Mouse (Mus musculus) intestine, embryonic 15.5 days (tissue): ENCODE data around the gene Atg4b. TPM values are rescaled to one million over a fixed set of nuclear protein-coding genes. Genes with fewer than 3 reads are reported as not detected.

Source experiments
- ATAC-seq: fragments of 200-750 bp; cut with Nextera tagmentation; 2 replicates; pipeline ENCODE4 v1.8.0; 2017; ENCODE audit warnings: moderate TSS enrichment, moderate library complexity
- H3K27ac ChIP-seq: fragments of 300-500 bp; sonication (generic); 2 replicates; pipeline ENCODE4 v1.5.1; 2015; ENCODE audit warnings: mild to moderate bottlenecking, inconsistent platforms
- H3K27me3 ChIP-seq: fragments of 300-500 bp; sonication (generic); replicated peaks from 2 replicates; pipeline ENCODE4 v1.6.1; 2015; ENCODE audit warnings: inconsistent platforms
- H3K36me3 ChIP-seq: fragments of 300-500 bp; sonication (generic); 2 replicates; pipeline ENCODE4 v1.6.1; 2015; ENCODE audit warnings: inconsistent platforms
- H3K4me1 ChIP-seq: fragments of 300-500 bp; sonication (generic); replicated peaks from 2 replicates; pipeline ENCODE4 v1.6.1; 2015; ENCODE audit warnings: inconsistent platforms
- H3K4me2 ChIP-seq: fragments of 300-500 bp; sonication (generic); replicated peaks from 2 replicates; pipeline ENCODE4 v1.6.1; 2015; ENCODE audit warnings: mild to moderate bottlenecking, inconsistent platforms
- H3K4me3 ChIP-seq: fragments of 300-500 bp; sonication (generic); replicated peaks from 2 replicates; pipeline ENCODE4 v1.5.1; 2015; ENCODE audit warnings: inconsistent platforms
- H3K9ac ChIP-seq: fragments of 300-500 bp; sonication (generic); 2 replicates; pipeline ENCODE4 v1.6.1; 2015; ENCODE audit warnings: inconsistent platforms
- H3K9me3 ChIP-seq: fragments of 300-500 bp; sonication (generic); 2 replicates; pipeline ENCODE4 v1.6.1; 2016; ENCODE audit warnings: inconsistent platforms
- WGBS: fragments of 180-500 bp; shearing (Covaris S2); methylation state at CpG from one replicate; pipeline ENCODE4 v1.1.7; 2015; 5-methylcytosine and 5-hydroxymethylcytosine counted together
- polyA plus RNA-seq: library from polyadenylated mRNA; unstranded; fragments of >200 nt; fragmentation: Nextera tagmentation; extraction: Ambion mirVana; gene quantifications from 2 replicates; pipeline ENCODE4 v1.2.1, GENCODE M21; 2015

Gene Atg4b
- polyA plus RNA-seq, 1 experiment from 2014 or later: 79.8 TPM

GRCm38 (mm10) chr1:93803556-93804507 lies 52.5 kb downstream of the Atg4b start, which contains the start of gene Ing5:
Ing5 (plus strand) TSS chr1:93803965.
- Histone ChIP-seq H3K27me3 (no peaks in the 10 kb centered on the region), H3K9ac (peak within 1 kb of the TSS; percentile 80), H3K36me3 (peaks cover 12% of the 10 kb centered on the region), H3K4me1 (peaks cover 14% of the 10 kb centered on the region), H3K4me2 (peak within 1 kb of the TSS; percentile 90), H3K9me3 (no peaks in the 10 kb centered on the region), H3K27ac (peak within 1 kb of the TSS; percentile 98), H3K4me3 (peak within 1 kb of the TSS; percentile 87)
- ATAC-seq: peak; percentile 93
- under 1% methylated on average over 88 of the region's 94 CpGs for WGBS

- ATAC-seq: no peak
- Histone ChIP-seq H3K27ac (no peak overlapping the region), H3K9ac (no peak overlapping the region)
These were observed 53.5 kb downstream of the Atg4b start for GRCm38 (mm10) chr1:93804818-93805217.

DNA sequence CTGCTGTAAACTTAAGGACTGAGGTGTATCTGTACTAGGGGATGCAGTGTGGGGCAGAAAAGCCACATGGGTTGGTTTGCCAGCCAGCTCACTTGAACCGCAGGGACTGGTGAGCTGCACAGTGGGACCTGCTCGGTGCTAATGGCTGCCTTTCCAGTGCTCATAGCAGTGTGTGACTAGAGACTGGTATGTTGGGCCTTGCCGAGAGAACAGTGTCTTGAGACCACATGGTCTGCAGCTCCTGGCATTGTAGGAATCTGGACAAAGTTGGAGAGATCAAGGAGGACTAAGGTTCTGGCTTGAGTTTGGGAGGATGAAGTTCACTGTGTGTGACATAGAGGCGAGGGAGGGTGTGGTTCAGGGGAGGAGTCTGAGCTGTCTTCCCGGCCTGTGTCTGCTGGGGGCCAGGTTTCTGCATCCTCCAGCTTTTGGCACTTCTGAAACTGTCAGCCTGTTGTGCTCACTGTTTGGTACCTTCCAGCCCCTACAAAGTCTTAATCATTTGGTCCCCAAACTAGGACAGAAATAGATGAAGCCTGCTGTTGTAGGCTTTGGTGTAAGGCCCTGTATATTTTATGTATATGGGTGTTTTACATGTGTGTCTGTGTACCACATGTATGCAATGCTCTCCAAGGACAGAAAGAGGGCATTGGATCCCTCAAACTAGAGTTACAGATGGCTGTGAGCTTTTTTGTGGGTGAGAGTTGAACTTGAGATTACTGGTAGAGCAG lies 54.1 kb downstream of the Atg4b start:
- H3K27ac ChIP-seq: no peak overlapping the region
- WGBS: 73% methylated on average over 5 of the region's 5 CpGs
- H3K36me3 ChIP-seq: peaks cover 12% of the 10 kb centered on the region
- H3K4me1 ChIP-seq: peaks cover 14% of the 10 kb centered on the region
- no peaks in the 10 kb centered on the region for H3K27me3 ChIP-seq
- no peak overlapping the region for H3K9ac ChIP-seq
- H3K4me3 ChIP-seq: no peak overlapping the region
- peak overlapping the region; percentile 90 for H3K4me2 ChIP-seq
- no peak for ATAC-seq
- no peaks in the 10 kb centered on the region for H3K9me3 ChIP-seq

More at GRCm38 (mm10) chr1:93804818-93805217, 53.5 kb downstream of the Atg4b start:
- Histone ChIP-seq H3K27me3 (no peaks in the 10 kb centered on the region), H3K9me3 (no peaks in the 10 kb centered on the region), H3K4me2 (peak overlapping the region; percentile 90), H3K36me3 (peaks cover 12% of the 10 kb centered on the region), H3K4me1 (peaks cover 14% of the 10 kb centered on the region), H3K4me3 (peak overlapping the region; percentile 87; the same call in 1 of the 2 replicates)
- WGBS: 67% methylated on average over 4 of the region's 4 CpGs

DNA sequence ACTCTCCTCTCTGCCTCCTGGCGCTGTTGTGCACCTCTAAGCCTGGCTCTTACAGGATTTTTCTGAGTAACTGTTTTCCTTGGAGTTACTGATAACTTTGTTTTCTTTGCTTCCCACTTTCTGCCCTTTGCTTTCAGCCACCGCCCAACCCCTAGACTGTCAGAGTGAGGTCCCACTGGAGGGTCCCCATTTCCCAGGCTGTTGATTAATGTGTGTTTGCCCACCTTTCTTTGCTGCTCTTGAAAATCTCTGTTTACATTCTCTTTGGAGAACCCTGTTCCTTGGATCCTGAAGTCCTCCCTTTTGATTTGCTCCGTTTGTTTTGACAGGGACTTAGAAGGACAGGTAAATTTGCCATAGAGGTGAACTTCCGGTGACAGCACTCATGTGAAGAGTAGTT lies 57.6 kb downstream of the Atg4b start:
- H3K27me3 ChIP-seq: no peaks in the 10 kb centered on the region
- no peak overlapping the region for H3K27ac ChIP-seq
- no peaks in the 10 kb centered on the region for H3K9me3 ChIP-seq
- peaks cover 13% of the 10 kb centered on the region for H3K4me1 ChIP-seq
- H3K36me3 ChIP-seq: peaks cover 38% of the 10 kb centered on the region
- H3K4me2 ChIP-seq: no peak overlapping the region
- ATAC-seq: no peak
- H3K9ac ChIP-seq: no peak overlapping the region
- no peak overlapping the region for H3K4me3 ChIP-seq
- WGBS: 82% methylated on average over 4 of the region's 4 CpGs

DNA sequence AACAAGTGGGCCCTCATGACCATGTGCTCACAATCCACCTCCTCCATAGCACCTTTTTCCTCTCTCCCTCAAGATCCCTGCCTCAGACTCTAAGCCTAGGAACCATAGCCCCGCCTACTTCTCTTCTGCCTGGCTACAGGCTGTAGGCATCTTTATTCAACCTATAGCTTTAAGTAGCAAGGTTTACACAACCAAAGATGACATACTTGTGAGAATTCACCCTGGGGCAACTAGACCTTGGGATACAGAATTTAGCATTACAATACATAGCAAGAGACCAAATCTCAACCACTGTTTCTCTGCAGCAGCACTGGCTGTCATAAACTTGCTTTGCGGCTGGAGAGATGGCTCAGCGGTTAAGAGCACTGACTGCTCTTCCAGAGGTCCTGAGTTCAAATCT lies 58.7 kb downstream of the Atg4b start:
- Histone ChIP-seq H3K36me3 (peaks cover 46% of the 10 kb centered on the region), H3K4me3 (no peak overlapping the region), H3K9me3 (no peaks in the 10 kb centered on the region), H3K4me2 (no peak overlapping the region), H3K27me3 (no peaks in the 10 kb centered on the region), H3K27ac (no peak overlapping the region), H3K9ac (no peak overlapping the region), H3K4me1 (peaks cover 6% of the 10 kb centered on the region)
- 96% methylated on average over 3 of the region's 3 CpGs for WGBS
- no peak for ATAC-seq

DNA sequence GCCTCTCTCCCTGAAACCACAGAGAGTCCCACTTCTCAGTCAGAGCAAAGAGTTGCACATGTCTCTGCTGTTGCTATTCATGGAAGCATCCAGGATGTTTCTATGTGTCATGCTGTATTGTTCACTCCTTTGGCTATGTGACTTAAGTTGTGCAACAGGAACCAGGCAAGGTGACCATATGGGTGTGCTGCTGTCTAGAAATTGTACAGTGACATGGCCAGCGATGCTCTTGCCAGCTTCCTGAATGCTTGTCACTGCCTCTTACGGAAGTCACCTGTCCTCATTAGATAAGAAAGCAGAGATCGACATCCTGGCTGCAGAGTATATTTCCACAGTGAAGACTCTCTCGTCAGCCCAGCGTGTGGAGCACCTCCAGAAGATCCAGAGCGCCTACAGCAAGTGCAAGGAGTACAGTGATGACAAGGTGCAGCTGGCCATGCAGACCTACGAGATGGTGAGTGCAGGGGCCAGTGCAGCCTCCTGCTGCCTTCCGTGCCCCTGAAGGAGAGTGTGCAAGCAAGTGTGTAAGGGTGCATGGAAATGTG lies 60.3 kb downstream of the Atg4b start:
- Histone ChIP-seq H3K9ac (no peak overlapping the region), H3K36me3 (peaks cover 54% of the 10 kb centered on the region), H3K4me1 (no peaks in the 10 kb centered on the region), H3K27me3 (no peaks in the 10 kb centered on the region), H3K4me2 (no peak overlapping the region), H3K9me3 (no peaks in the 10 kb centered on the region), H3K27ac (no peak overlapping the region), H3K4me3 (no peak overlapping the region)
- WGBS: 89% methylated on average over 8 of the region's 8 CpGs
- no peak for ATAC-seq

DNA sequence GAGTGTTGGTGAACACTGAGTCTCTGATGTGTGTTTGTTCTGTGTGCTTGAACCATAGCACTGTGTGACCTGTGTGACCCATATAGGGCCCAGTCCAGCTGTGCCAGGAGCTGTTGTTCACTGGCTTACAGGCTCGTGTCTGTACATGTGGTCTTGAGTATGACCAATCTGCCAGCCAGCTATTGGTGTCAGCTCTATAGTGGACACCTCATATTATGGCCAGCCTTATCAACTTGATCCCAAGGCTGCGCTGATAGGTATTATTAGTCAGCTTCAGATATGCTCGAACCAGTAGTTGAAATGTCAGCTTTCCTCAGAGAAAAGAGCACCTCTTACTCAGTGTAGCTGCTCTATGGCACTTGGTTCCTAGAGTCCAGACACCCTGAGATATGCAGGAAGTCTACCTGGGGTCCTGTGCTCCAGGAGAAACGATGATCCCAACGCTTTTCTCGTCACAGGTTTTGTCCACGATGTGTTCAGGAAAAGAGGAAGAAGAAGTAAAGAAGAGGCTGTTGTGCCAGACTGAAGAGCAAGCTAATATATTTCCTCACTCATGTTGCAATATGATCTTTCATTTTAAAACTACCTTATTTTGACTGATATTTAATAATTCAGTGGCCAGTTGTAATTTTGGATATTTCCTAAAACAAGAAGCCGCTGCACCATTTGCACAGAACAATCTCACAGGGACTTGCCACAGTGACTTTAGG lies 66.7 kb downstream of the Atg4b start:
- Histone ChIP-seq H3K9me3 (no peaks in the 10 kb centered on the region), H3K27me3 (no peaks in the 10 kb centered on the region), H3K27ac (no peak overlapping the region), H3K36me3 (peaks cover 49% of the 10 kb centered on the region), H3K4me3 (no peak overlapping the region), H3K4me2 (no peak overlapping the region), H3K4me1 (no peaks in the 10 kb centered on the region), H3K9ac (no peak overlapping the region)
- no peak for ATAC-seq
- 96% methylated on average over 8 of the region's 8 CpGs for WGBS

- H3K27ac ChIP-seq: no peak overlapping the region
- ATAC-seq: no peak
- WGBS: 94% methylated on average over 7 of the region's 7 CpGs
- H3K27me3 ChIP-seq: no peaks in the 10 kb centered on the region
- no peaks in the 10 kb centered on the region for H3K4me1 ChIP-seq
- H3K9me3 ChIP-seq: no peaks in the 10 kb centered on the region
- H3K4me3 ChIP-seq: no peak overlapping the region
- H3K4me2 ChIP-seq: no peak overlapping the region
- H3K36me3 ChIP-seq: peaks cover 41% of the 10 kb centered on the region
- no peak overlapping the region for H3K9ac ChIP-seq
These were observed 67.4 kb downstream of the Atg4b start for GRCm38 (mm10) chr1:93818722-93819121.

DNA sequence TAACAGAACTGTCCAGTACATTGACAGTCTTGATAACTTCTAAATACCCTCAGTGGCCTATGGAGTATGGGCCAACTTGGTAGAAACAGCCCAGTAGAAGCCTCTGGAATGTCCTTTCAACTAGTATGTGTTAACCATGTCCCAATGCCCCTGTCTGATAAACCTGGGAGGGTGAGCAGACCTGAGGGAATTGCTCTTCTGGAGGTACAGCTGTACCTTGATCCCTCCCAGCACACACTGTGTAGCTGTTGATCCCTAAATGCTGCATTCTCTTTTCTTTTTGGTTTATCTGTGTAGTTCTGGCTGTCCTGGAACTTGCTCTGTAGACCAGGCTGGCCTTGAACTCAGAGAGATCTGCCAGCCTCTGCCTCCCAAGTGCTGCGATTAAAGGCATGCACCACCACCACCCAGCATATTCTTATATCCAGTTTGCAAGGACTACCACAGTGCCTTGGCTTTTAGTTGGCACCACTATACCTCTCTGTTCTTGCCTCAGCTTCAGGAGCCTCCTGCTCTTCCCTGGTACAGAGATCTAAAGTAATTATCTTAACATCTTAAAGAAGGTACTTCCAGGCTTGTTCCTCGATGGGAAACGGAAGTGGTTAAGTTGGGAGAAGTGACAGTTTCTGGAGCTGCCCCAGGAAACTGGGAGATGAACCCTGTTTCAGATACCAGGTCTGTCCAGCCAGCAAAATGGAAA lies 72.6 kb downstream of the Atg4b start:
- no peaks in the 10 kb centered on the region for H3K9me3 ChIP-seq
- peak overlapping the region; percentile 66; the same call in 1 of the 2 replicates for H3K9ac ChIP-seq
- H3K27ac ChIP-seq: peak overlapping the region; percentile 96
- peaks cover 6% of the 10 kb centered on the region; the same call in 1 of the 2 replicates for H3K4me1 ChIP-seq
- no peak for ATAC-seq
- no peaks in the 10 kb centered on the region for H3K27me3 ChIP-seq
- WGBS: 83% methylated on average over 3 of the region's 3 CpGs
- peak overlapping the region; percentile 83 for H3K4me2 ChIP-seq
- peaks cover 7% of the 10 kb centered on the region; the same call in 1 of the 2 replicates for H3K36me3 ChIP-seq
- H3K4me3 ChIP-seq: peak overlapping the region; percentile 52; the same call in 1 of the 2 replicates

- Histone ChIP-seq H3K27me3 (no peaks in the 10 kb centered on the region), H3K4me2 (peak within 1 kb of the TSS; percentile 83), H3K4me3 (peak within 1 kb of the TSS; percentile 52), H3K4me1 (peaks cover 6% of the 10 kb centered on the region; the same call in 1 of the 2 replicates), H3K9ac (peak within 1 kb of the TSS; percentile 66), H3K9me3 (no peaks in the 10 kb centered on the region), H3K27ac (peak within 1 kb of the TSS; percentile 96), H3K36me3 (peaks cover 2% of the 10 kb centered on the region; the same call in 1 of the 2 replicates)
- 6% methylated on average over 10 of the region's 10 CpGs for WGBS
- ATAC-seq: peak; percentile 15; the same call in 1 of the 2 replicates
These were observed 73.3 kb downstream of the Atg4b start, which contains the start of gene D2hgdh for GRCm38 (mm10) chr1:93824609-93825008. D2hgdh (plus strand) TSS chr1:93824909.

DNA sequence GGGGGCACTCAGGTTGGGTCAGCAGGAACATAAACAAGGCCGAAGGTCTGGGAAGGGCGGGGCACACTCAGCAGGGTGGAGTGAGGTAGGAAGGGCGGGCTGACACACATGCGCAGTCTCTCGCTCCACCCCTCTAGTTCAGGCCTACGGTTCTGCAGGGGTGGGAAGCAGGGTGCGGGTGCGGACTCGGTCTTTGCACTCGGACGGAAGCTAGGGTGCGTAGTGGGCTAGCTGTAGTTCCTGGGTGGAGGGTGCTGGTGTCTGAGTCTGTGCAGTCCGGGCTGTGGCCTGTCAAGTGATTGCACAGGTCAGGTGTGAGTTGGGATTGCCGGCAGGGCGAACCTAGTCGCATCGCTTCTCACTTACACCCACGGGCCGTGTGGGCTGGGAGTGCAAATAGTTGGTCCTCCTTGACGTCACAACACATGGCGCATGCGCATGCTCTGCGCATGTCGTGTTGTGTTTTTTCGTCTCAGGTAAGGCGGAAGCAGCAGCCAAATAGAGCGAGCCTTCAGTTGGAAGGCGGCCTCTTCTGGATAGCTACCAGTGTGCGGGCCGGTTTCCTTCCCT lies 73.9 kb downstream of the Atg4b start:
- H3K4me3 ChIP-seq: peak overlapping the region; percentile 52
- ATAC-seq: peak; percentile 98
- peak overlapping the region; percentile 96 for H3K27ac ChIP-seq
- 2% methylated on average over 30 of the region's 30 CpGs for WGBS
- peak overlapping the region; percentile 83 for H3K4me2 ChIP-seq
- H3K27me3 ChIP-seq: no peaks in the 10 kb centered on the region
- H3K4me1 ChIP-seq: peaks cover 6% of the 10 kb centered on the region; the same call in 1 of the 2 replicates
- H3K9me3 ChIP-seq: no peaks in the 10 kb centered on the region
- H3K36me3 ChIP-seq: no peaks in the 10 kb centered on the region; the same call in 1 of the 2 replicates
- peak overlapping the region; percentile 66 for H3K9ac ChIP-seq
